Mouse (Mus musculus) right cerebral cortex, postnatal 36 days (tissue): ENCODE results near the gene Ccn1.

Experiments used
- DNase-seq, 2 experiments: peaks; one replicate each; pipeline ENCODE4 v3.0.0; 2022; ENCODE audit warnings: low spot score in 2 of 2, mixed read lengths in 1 of 2

Gene Ccn1

DNA sequence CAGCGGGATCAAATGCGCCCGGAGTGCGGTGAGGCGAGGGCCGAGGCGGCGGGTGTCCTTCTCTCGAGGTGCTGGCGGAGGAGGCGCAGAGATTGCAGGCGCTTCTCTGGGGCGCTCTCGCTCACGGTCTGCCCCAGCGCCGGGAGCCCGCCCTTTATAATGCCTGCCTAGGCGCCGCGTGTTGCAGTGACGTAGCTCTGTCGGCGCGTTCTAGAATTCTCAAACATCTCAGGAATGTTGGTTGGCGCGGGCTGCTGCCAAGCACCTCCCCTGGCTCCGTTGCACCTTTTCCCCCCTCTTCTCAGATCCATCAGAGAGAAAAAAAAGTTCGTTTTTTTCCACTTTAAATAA is at the start of gene Ccn1:
TSS of gene Ccn1 (minus strand) at position 130 of the 351 bp plus-strand sequence.
- peak; percentile 41 to 49 for DNase-seq

DNA sequence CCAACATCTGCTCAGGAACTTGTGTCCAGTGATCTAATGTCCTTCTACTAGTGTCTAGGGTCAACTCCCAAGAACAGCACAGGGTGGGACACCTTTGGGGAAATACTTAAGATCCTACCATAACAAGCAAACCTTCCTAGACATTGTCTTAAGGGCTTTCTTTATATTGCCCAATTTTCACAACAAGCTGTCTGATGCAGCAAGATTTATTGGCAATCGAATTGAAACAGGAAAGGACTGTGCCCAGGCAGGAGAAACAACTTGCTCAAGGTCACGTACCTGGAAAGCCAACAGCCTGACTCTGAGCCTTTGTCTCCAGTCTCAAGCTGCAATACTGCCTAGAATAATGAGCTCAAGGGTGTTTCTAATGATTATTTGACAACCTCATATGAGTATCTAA is 43.6 kb upstream of the Ccn1 start:
- DNase-seq: no peak

DNA sequence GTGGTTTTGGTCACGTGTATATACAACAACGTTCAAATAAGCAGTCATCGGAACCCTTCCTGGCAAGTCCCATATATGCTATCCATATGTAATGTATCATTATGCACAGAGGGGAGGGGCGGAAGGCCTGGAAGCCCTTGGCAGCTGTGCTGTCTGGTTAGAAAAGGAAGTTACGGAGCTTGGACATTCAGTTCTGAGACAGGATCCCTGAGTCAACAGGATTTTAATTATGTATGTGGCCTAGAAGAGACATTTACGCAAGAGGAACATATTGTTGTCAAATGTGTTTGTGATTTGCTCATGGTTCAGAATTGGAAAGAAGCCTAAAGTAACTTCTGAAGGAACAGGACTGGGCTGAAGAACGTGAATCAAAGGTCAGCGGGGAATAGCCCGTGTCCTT is 42.3 kb upstream of the Ccn1 start:
- no peak for DNase-seq

DNA sequence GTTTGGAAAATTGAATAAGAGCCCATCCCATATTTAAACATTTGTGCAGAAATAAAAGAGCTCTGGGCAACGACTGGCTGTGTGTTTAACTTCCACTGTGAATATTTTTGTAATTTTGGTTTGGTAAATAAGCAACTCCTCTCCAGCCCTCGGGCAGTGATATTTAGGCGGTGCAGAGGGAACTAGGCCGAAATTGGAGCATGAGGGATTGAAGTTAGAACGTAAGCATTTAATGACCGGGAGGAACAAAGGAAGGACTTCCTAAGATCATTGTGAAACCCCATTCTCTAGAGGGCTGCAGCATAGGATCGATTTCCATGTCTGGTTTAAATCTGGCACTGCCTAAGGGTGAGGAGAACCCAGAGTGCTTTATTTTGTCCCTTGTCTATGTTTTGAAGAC is 41.6 kb upstream of the Ccn1 start:
- DNase-seq: no peak

DNA sequence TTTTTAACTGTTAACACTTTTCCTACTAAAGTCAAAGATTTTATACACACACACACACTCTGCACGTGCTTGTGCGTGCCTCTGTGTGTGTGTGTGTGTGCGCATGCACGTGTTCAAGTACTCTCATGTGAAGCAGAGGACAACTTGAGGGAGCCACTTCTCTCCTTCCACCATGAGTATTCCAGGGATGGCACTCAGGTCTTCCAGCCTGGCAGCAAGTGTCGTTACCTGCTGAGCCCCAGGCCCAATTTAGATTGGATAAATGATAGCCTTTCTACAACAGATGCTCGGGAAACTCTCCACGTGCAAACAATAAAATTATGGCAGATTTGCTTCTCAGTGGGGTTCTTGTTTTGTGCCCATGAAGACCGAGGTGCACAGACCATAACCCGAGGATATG is 39.5 kb upstream of the Ccn1 start:
- DNase-seq: no peak

DNA sequence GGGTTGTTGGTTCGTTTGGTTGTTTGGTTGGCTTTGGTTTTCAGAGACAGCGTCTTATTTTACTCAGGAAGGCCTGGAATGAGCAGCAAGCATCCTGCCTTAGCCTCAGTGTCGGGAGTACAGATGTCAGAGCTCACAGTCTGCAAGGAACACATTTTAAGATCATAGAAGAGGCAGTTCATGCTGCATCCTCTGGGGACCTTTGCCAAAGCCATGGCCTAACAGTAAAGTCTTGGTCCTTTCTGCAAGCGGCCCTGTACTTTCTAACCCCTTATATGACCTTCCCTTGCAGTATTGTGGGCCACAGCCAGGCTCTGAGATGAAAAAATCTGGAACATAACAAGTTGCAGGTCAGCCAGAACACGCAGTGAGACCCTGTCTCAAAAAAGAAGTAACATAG is 38.1 kb upstream of the Ccn1 start:
- DNase-seq: no peak

- no peak for DNase-seq
Observed at GRCm38 (mm10) chr3:145684604-145685441, 35.0 kb upstream of the Ccn1 start.

DNA sequence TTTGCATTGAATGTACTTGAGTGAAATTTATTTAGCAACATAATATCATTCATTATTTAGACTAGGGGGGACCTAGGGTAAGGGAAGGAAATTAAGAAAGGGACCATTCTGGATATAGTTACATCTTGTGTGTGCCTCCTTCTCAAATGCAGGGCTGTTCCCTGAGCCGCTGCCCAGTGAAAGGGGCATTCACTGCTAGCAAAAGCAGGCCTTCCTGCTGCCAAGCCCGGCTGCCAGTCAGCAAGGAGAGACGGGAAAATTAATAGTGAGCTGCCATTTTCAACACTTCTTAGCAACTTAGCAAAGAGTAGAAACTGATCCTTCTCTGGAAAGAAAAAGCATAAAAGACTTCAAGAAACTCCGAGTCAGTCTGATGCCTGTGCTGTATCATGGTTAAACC is 34.4 kb upstream of the Ccn1 start:
- DNase-seq: no peak

- DNase-seq: peak; percentile 18 to 21
Observed at GRCm38 (mm10) chr3:145681348-145681935, 31.7 kb upstream of the Ccn1 start.

- no peak for DNase-seq
Observed at GRCm38 (mm10) chr3:145680686-145681085, 30.9 kb upstream of the Ccn1 start.

DNA sequence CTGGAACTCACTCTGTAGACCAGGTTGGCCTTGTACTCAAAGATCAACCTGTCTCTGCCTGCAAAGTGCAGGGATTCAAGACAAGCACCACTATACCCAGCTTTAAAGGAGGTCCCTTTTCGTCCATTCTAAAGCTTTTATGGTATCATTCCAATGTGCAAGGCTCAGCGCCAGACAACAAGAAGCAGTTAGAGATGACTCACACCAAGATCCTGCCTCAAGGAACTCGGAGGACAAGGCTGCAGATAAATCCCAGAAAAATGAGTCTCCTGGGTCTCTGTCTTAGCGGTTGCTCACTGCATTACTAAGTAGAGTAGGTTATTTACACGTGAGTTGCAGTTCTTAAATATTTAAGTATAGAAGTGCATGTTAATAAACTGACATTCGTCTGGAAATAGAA is 26.4 kb upstream of the Ccn1 start:
- no peak for DNase-seq

- DNase-seq: no peak
Observed at GRCm38 (mm10) chr3:145674815-145675214, 25.0 kb upstream of the Ccn1 start.

DNA sequence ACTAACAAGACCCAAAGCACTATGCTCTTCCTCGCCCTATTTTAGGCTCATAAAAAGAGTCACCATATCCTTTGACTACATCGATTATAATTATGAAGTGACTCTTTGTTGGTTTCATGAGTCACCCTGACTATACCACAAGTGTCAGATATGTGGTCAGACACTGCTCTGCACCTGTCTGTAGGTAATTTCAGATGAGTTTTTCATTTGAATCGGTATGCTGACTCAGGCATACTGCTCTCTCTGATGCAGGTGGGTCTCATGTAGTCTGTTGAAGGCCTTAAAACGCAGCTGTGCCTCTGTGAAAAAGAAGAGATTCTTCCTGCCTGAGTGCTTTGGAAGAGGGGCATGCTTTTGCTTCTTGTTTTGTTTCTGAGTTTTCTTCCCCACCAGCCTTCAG is 16.6 kb upstream of the Ccn1 start:
- no peak for DNase-seq

- no peak for DNase-seq
Observed at GRCm38 (mm10) chr3:145656993-145657713, 7.4 kb upstream of the Ccn1 start.

- DNase-seq: no peak
Observed at GRCm38 (mm10) chr3:145654944-145655343, 5.2 kb upstream of the Ccn1 start.

DNA sequence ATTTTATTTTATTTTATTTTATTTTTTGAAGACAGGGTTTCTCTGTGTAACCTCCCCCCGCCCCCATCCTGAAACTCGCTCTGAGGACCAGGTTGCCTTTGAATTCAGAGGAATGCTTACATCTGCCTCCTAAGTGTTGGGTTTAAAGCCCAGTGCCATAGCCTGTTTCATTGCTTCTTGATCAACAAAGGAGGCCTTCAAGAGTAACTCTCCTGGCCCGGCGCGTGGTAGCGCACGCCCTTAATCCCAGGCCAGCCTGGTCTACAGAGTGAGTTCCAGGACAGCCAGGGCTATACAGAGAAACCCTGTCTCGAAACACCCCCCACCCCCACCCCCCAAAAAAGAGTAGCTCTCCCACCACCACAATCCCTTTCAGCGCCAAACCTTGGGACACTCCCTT is 4.2 kb upstream of the Ccn1 start:
- no peak for DNase-seq

DNA sequence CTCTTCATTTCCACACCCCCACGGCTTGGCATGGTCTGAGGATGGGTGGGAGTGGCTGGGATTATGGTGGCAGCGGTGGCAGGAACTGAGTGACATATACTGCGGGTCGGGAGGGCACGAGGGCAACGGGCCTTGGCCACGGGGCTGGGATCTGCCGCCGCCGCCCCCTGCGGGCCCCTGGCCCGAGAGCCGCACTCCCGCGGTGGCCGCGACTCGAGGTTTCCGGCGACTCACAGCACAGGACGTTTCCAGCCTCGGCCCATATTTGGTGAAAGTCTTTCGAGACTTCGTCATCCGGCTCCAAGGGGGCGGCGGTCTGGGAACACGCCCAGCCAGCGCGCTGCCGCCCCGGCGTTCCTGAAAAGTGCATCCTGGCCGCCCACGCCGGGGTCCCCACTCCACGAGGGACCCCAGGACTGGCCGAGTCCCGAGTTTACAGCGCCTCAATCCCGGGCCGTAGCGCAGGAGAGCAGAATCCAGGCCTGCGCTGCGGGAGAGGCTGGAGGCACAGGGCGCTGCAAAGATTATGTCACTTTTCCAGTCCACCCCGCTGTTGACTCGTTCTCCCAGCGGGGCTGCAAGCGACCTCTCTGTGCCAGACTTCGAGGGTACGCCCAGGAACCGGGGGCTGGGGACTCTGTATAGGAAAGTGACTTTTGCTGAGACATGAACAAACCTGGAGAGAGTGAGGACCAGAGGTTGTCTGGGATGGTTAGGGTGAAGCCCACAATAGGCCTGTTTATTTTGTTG is 3.6 kb upstream of the Ccn1 start:
- DNase-seq: peak; percentile 53

DNA sequence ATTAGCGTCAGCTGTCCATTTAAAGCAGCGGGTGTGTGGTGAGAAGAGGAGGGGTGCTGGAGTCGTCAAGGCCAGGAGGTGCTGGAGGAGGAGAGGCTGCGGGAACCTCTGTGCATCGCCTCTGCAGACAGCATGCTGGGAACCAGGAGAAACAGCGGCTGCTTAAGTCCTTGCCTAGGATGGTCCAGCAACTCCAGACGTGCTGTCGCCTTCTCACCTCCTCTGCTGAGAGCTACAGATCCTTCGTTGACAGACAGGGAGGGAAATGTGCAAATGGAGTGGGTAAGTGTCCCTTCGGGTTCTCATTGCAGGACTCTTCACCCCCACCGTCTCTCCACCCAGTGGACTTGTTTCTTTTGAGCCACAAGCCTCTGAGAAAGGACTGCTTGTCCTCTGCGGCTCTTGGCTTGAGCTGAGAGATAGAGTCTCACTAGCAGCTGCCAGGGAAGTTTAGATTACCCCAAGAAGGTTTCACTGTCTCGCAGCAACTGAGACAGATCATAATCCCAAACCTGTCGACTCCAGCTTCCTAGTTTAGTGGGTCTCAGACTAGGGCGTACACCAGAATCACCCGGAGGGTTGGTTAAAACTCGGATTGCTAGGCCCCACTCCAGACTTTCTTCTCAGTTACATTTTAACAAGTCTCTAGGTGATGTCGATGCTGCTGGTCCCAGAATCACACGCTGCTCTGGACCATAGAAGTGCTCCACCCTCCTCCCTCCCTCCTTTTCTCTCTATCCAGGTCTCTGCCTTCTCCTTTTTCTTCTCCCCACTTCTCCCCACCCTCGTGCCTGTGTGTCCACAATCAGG is 2.7 kb upstream of the Ccn1 start:
- no peak for DNase-seq

GRCm38 (mm10) chr3:145651978-145652321 is 2.2 kb upstream of the Ccn1 start:
- DNase-seq: no peak

DNA sequence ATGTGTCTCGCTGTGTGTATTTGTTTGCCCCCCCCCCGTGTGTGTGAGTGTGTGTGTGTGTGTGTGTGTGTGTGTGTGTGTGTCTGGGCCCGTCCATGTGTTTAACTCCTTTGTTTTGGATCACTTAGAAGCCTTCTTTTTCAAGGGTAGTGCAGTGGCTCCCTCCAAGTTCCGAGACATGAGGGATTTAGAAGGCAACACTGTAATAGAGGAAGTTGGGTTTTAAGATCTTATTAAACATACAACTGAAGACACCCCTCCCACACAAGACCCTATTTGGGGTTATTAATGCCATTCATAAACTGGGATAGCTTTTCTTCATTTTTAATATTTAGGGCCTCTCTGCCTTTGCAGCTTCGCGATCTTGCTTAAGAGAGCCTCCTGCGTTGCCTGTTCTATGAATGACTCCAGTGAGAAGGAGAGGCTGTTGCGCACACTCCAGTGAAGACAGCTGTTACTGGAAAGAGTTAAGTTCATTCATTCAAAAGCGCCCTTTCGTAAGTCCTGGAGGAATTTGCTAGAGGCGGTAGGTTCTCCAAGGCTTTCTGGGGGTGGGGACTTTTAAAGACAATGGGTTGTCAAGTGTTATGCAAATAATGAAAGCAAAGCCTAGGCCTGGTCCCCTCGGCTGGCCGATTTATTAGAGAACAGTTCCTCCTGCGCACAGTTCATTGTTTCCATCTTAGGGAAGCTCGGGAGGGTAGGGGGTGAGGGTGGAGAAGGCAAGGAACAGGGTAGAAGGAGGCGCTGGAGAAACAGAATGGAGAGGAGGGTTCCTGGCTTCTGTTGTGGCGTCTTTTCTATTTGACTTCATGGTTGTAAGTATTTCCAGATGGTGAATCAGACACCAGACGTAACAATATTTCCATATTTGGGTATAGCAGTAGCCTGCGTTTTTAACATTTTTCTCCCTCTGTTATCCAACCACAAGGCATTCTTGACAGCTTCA is 1.5 kb upstream of the Ccn1 start:
- DNase-seq: no peak
